Mouse (Mus musculus) liver, embryonic 11.5 days (tissue): ENCODE measurements around the gene Rgs18. TPM values are rescaled to one million over a fixed set of nuclear protein-coding genes. Genes with fewer than 3 reads are reported as not detected.

Source experiments
- polyA plus RNA-seq: library from polyadenylated mRNA; unstranded; fragments of >200 nt; fragmentation: Nextera tagmentation; extraction: Ambion mirVana; gene quantifications from 2 replicates; pipeline ENCODE4 v1.2.1, GENCODE M21; 2014

Rgs18 gene
- polyA plus RNA-seq, 1 experiment from 2014 or later: 36.0 TPM

Other genes with a start within 250 kb of the Rgs18 start
- not detected in 2 replicates for gene Rgs21, start 207.8 kb downstream of the Rgs18 start, polyA plus RNA-seq